Mouse (Mus musculus) monocyte, adult 59 days (primary cell): ENCODE results near the gene Pax4. TPM values are rescaled to one million over a fixed set of nuclear protein-coding genes. Genes with fewer than 3 reads are reported as not detected.

Experiments
- total RNA-seq, 2 experiments: library from RNA; stranded (reverse); gene quantifications; one replicate each; pipeline ENCODE4 v1.2.4; 2023

The Pax4 gene
- not detected for total RNA-seq

DNA sequence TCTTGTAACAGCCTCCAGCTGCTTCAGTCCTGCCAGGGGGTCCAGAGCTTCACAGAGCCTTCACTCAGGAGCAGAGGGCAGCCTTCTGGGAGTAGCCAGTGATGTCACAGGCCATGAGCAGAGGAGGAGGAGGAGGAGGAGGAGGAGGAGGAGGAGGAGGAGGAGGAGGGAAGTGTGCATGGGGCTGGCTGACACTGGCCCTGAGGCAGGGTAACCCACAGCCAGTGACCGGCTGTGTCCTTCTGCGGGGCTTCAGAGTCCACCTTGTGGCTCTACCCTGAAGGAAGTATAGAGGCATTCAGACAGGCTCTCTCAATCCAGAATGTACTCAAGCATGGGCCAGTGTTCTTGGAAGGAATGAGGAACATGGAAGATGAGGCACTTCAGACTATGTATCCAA is at the start of gene Pax4:
Gene Pax4, minus strand, starts transcription at position 101 of the 400 bp plus-strand sequence.

DNA sequence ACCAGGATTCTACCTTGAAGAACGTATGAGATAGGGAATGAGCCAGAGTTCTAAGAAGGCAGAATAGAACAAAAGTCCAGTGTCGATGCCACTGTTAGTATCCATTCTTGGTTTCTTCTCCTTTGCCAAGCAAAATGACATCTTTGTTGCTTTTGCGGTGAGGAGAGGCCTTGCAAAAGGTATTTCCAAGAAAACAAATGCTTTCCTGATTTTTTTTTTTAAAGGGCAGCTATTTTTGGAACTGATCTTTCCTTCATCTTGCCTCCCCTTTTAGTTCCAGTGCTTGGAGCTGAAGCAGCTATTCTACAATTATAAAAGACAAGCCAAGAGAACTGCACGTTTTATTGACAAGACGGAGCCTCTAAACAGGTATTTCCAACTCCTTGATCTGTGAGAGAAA is 25.7 kb upstream of the Pax4 start, which contains the start of gene Snd1:
Gene Snd1, plus strand, starts transcription at position 301 of the 400 bp plus-strand sequence.

DNA sequence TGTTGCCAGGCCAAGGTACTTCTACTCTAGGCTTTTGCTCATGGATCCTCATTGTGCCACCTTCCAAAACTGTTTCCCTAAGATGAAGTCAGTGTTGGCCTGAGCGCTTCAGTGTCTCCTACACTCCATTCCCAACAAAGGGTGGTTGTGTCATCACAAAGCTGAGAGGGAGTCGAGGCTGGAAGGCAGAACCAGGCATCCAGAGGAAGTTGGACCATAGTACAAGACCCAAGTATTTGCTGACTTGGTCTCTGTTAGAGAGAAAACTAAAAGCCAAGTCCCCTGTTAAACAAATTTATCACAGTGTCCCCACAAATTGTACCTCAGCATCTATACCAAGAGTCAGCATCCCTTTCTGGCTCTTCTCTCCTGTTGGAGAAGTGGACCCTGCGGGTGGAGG is 20.9 kb downstream of the Pax4 start, which contains the start of gene Gcc1:
Gene Gcc1, minus strand, starts transcription at position 101 of the 400 bp plus-strand sequence.

DNA sequence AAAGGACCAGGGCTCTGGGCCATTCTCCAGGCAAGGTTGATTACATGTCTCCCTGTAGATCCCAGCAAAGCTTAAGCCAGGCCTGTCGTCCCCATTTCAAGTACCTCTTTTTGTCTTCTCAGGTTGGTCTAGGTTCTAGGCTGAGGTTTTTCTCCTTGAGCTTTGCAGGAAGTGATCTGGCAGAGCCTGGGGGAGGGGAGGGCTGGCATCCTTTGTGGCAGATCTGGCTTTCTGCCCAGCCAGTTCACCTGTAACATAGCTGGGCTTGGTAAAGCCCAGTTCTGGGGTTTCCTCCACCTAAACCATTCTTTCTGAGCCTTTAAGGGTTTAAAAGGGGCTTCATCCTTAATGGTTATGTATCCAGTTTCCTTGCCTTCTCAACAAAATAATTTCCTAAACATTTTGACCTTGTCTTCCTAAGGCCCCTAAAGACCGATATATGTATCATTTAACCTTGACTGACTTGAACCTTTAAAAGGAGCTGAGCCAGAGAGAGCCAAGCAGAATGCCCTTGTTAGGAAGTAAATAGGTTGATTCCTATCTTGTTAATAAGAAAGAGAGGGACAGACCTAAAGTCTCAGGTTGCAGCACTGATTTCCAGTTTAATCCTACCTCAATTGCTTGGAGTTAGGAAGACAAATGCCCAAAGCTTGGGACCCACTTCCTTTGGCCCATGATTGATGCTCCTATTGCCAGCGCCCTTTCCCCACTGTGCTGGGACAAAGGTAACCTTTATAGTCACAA is 21.9 kb downstream of the Pax4 start, which contains the start of gene Fscn3:
Gene Fscn3, plus strand, starts transcription at position 694 of the 744 bp plus-strand sequence.

DNA sequence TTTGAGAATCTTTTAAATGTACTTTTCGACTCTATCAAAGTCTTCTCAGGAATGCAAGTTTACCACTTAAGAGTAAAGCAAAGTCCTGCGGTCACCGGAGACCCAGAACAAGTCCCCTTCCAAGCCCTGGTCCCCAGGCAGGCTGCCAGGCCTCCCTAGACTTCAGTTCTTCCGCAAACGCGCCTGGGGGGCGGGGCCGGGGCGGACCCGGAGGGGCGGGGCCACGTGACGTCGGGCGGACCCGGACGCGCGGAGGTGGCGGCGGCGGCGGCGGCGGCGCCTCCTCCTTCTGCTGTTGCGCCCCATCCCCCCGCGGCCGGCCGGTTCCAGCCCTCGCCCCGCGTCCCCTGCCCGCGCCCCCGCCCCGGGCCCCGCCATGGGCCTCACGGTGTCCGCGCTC is 25.8 kb downstream of the Pax4 start, which contains the start of gene Arf5:
Gene Arf5, plus strand, starts transcription at position 248 of the 400 bp plus-strand sequence.

DNA sequence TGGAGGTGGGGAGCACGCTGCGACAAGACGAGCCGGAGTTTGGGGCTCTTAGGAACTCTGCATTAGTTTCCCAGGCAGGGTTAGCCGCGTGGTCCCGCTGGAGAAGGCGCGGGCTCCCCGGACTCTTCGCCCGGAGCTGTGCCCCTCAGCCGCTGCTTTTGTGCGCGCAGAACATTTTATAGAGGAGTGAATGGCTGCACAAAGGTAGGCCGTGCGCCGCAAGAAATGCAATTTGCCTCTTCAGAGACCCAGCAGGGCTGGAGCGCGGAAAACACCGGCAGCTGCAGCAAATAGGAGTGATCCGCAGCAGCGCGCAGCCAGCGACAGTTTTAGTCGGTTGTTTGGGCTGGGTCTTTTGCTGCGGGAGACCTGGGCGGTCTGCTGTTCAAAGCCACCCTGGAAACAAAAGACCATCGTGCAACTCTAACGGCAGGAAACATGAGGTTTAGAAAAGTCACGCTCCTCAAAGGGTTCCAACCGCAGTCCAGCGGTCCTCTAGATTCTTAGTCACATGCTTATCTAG is 51.4 kb downstream of the Pax4 start, which contains the start of gene Zfp800:
Gene Zfp800, minus strand, starts transcription at position 325 of the 523 bp plus-strand sequence.

Other genes starting within 250 kb of the Pax4 start
- gene Zfp800, start 51.3 kb downstream of the Pax4 start, total RNA-seq = 10 to 100 TPM; 52.4 to 56.3 TPM
- 100 to 1,000 TPM; 199 to 227 TPM for gene Arf5, start 25.8 kb downstream of the Pax4 start, total RNA-seq
- gene Fscn3, start 21.6 kb downstream of the Pax4 start, total RNA-seq = under 1 TPM; 0.34 to 0.36 TPM
- 10 to 100 TPM; 12.8 to 15.7 TPM for gene Gcc1, start 21.0 kb downstream of the Pax4 start, total RNA-seq
- gene Snd1, start 25.8 kb upstream of the Pax4 start, total RNA-seq = 100 to 1,000 TPM; 173 to 195 TPM